Mouse (Mus musculus) embryonic stem cell, embryonic (primary cell): ENCODE data around the gene Racgap1.

Experiments
- CTCF ChIA-PET, 4 experiments: fragments of 300-600 bp in 2 of 4; fragments of 350-600 bp in 2 of 4; sonication (Branson Sonifier 250); formaldehyde crosslinking; loops; one replicate each; lab custom pipeline; 2022; ENCODE audit warnings: inconsistent platforms in 2 of 4; lab: Charles Lee
- POLR2A ChIA-PET, 4 experiments: fragments of 300-600 bp in 2 of 4; fragments of 350-600 bp in 2 of 4; sonication (Branson Sonifier 250); formaldehyde crosslinking; loops; one replicate each; lab custom pipeline; 2022; ENCODE audit warnings: antibody characterized with exemption in 4 of 4, inconsistent platforms in 1 of 4; lab: Charles Lee

Gene Racgap1

DNA sequence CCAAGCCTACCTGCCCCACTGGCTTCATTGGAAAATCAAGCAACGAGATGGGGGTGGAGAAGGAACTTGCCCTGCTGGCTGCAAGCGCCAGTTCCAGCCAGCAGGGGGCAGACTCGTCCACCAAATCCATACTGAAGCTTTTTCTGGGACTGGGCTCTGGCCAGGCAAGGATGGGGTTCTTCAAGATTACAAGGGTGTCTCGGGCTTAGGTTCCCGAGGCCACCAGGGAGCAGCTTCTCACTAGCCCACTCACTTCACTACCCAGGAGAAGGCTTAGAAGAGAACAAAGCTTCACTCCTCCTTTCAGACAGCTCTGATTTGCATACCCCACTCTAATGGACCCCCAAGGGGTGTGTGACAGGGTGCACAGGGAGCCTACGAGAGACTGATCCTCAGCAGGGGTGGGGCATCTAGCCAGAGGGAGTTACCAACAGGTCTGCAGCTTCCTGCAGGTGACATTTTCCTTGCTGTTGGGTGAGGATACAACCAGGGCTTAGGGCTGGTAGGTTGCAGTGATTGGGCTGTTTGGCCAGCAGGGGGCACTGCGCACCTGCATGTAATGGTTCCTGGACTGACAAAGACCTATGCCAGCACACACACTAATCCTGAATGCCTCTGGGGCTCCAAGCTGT lies 55.3 kb downstream of the Racgap1 start:
- CTCF ChIA-PET = interaction anchor here (0.5 to 5.4 kb wide), 174 partner anchors 10 to 861 kb away, joined by 3 to 114 read pairs (median 4); partner anchors contain the start of genes Asic1 (in 4 of the 4), Cox14 (in 4 of the 4), Gm17349 (in 3 of the 4) and Racgap1 (in 3 of the 4)
- POLR2A ChIA-PET = interaction anchor here (0.5 to 3.5 kb wide), 30 partner anchors 13 to 446 kb away, joined by 3 to 12 read pairs (median 4); partner anchors contain the start of genes Asic1 (in 2 of the 4), Cox14 (in 2 of the 4), Gm17349 (in 1 of the 4) and Lima1 (in 1 of the 4)

DNA sequence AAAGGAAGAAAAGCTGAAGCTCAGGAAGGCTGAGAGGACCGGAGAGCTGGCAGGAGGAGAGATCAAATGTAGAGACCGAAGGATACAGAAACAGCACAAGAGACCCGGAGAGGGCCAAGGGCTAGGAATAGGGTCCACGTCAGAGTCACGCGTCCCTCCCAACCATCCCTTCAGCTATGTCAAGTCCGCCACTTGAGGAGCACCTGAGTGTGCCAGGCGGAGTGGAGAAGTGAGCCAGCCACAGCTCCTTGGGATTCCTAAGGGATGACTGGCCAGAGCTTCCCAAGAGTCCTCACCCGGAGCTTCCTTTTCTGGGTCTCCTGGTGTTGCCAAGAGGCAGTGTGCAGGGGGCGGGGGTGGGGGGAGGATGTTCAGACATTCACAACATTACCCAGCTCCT lies 56.5 kb downstream of the Racgap1 start:
- CTCF ChIA-PET = interaction anchor here (0.5 to 5.4 kb wide), 32 partner anchors 10 to 615 kb away, joined by 3 to 114 read pairs (median 7); partner anchors contain the start of genes Cox14 (in 3 of the 4) and Asic1 (in 2 of the 4)
- POLR2A ChIA-PET = interaction anchor here (0.6 to 1.7 kb wide), 16 partner anchors 10 to 377 kb away, joined by 3 to 7 read pairs (median 3); partner anchors contain the start of genes Aqp2 (in 1 of the 4), Cox14 (in 1 of the 4) and Gm17349 (in 1 of the 4)

DNA sequence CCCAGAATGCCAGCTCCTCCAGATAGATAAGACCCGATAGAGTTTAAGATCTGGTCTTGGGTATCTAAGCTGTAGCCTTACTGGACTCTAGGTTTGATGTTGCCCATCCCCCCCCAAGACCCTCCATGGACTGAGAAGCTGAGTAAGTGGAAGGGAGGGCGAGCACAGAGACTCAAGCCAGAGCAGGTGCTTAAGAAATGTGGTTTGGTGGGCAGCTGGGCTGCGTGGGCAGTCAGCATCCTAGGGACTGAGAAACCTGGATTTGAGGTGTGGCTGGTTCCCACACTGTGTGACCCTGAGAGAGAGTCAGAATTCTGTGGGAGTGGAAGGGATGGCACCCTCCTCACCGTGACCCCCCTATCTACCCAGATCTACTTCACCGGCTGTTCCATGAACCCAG lies 58.6 kb downstream of the Racgap1 start:
- POLR2A ChIA-PET = interaction anchor here (0.5 to 1.4 kb wide), 7 partner anchors 8 to 86 kb away, joined by 3 to 5 read pairs (median 3); partner anchors contain the start of gene Aqp6 (in 1 of the 4)

DNA sequence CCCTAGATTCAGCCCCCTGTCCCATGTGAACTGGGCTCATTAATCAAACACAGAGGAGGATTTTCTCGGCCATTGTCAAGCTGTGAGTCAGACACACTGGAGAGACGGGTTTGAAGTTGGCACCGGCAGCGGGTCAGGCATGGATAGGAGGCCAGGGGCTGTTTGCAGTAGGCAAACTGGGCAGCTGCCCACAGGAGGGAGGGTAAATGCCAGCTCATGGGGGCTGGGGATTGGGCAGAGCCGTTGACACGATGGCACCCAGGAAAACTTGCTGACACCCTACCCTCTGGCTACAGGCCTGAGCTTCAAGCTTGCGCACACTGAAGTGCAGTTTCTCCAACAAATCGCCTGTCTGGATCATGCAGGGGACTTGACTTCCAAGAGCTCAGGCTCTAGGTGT lies 59.3 kb downstream of the Racgap1 start:
- ChIA-PET POLR2A (interaction anchor here (0.5 to 1.4 kb wide), 7 partner anchors 9 to 87 kb away, joined by 3 to 5 read pairs (median 3); partner anchors contain the start of gene Aqp6 (in 1 of the 4)), CTCF (interaction anchor here (0.6 to 1.2 kb wide), 8 partner anchors 9 to 312 kb away, joined by 3 to 7 read pairs (median 4); no protein-coding TSS in a partner anchor)

More for the DNA sequence above, 58.6 kb downstream of the Racgap1 start:
- CTCF ChIA-PET = interaction anchor here in 3 of 4 experiments (0.6 to 1.2 kb wide), 5 partner anchors 76 to 554 kb away, joined by 4 to 7 read pairs (median 5); no protein-coding TSS in a partner anchor

DNA sequence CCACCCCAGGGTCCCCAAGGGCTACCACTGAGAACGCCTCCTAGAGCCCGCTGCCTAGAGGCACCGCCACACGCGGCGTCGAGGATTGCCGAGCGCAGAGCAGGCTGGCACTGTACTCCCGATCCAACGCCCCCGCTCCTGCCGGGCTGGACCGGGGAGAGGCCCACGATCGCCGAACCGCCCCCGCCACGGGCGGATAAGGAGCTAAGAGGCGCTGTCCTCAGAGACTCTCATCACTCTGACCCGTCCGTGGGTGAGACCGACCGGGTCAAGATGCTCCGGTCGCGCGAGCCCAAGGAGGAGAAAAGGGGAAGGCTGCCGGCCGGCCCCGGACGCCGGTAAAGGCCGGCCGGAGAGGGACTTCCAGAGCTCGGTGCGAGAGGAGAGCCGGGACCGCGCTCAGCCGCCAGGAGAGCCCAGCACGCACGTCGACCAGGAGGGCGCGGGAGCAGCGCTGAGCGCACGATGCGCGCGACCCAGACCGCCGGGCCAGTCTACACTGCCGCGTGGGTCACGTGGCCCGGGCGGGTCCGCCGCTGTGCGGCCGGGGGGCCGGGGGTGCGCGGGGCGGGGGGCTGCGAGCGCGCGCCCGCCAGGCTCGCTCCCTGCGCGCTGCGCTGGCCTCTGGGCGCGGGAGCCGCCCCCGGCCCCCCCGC lies 60.9 kb downstream of the Racgap1 start, which contains the start of gene Aqp5:
Gene Aqp5, plus strand, starts transcription at position 354 of the 656 bp plus-strand sequence.
- CTCF ChIA-PET = interaction anchor here in 3 of 4 experiments (0.5 to 1.2 kb wide), 3 partner anchors 81 to 501 kb away, joined by 3 to 5 read pairs (median 4); no protein-coding TSS in a partner anchor
- POLR2A ChIA-PET = interaction anchor here in 2 of 4 experiments (0.6 to 1.5 kb wide), 5 partner anchors 10 to 302 kb away, joined by 3 to 4 read pairs (median 3); no protein-coding TSS in a partner anchor

DNA sequence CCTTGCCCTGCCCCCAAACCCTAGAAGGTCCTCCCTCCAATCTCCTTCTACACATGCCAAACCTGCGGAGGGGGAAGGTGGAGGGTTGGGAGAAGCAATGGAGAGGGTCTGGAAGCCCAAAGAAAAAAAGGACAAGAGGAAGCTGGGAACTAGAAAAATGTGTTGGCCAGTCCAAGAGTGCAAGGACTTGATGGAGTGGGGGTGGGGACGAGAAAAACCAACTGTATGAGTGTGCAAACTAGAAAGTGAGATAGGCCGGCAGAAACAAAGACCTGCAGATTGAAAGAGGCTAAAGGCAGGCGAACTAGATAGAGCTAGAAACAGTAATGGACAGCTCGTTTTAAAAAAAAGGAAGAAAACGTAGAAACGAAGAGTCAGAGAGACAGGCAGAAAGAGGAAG lies 61.8 kb downstream of the Racgap1 start:
- ChIA-PET POLR2A (interaction anchor here in 2 of 4 experiments (0.6 to 2.1 kb wide), 6 partner anchors 9 to 137 kb away, joined by 3 to 4 read pairs (median 3); no protein-coding TSS in a partner anchor), CTCF (interaction anchor here in 2 of 4 experiments (1.1 to 1.2 kb wide), 2 partner anchors 99 to 125 kb away, joined by 3 to 4 read pairs; no protein-coding TSS in a partner anchor)

DNA sequence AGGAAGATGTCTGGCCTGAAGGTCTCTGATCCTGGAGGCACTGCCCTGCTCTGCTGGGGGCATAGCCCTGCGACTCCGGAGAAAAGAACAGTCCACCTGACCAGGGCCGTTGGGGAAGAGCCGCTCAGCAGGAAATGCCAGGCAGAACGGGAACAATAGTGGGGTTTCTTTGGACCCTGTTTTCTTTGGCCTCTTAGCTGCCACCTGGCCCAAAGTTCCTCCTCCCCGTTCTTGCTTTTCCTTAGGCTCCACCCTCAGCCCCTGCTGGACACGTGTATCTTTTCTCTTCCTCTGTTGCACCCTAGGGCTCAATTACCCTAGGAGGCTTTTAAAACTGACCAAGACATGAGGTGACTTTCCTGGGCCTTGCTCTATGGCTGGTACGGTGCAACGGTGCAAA lies 62.2 kb downstream of the Racgap1 start:
- ChIA-PET CTCF (interaction anchor here in 3 of 4 experiments (0.5 to 1.2 kb wide), 3 partner anchors 99 to 808 kb away, joined by 3 to 5 read pairs (median 4); no protein-coding TSS in a partner anchor), POLR2A (interaction anchor here in 2 of 4 experiments (0.6 to 2.1 kb wide), 6 partner anchors 9 to 89 kb away, joined by 3 to 4 read pairs (median 3); no protein-coding TSS in a partner anchor)

DNA sequence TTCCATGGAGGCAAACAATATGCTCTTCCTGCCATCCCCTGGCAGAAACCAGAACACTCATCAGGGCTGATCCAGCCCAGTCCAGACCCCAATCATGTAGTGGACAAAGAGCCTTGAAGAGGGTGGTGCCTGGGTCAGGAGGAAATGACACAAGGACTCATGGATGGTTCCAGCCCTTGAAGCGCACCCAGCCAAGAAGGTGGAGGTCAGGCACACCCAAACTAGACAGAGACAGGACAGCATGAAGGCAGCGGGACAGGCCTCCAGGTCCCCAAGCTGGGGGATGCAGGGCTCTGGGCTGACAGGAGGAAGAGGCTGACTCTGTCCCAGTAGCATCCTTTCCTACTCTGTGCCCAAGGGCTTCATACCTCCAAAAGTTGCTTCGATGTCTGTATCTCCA lies 64.9 kb downstream of the Racgap1 start:
- ChIA-PET CTCF (interaction anchor here in 1 of 4 experiments (1.5 kb wide), 1 partner anchor 10 kb away, joined by 4 read pairs; no protein-coding TSS in a partner anchor), POLR2A (no interaction called here)

DNA sequence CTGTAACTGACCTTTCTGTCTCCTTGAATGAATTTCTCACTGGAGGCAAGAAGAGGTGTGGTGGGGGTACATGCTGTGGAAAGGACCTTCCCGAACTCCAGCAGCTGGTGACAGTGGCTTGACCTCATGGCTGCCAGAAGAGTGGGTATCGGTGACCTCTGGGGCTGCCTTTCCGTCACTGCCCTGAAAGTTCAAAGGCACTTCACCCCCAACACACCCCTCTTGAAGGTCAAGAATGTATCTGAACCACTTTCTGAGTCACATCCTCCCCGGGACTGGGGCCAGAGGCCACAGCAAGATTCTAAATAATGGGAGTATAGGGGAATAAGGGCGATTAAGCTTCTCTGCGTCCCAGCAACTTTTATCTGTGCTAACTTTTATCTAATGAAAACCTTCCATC lies 65.7 kb downstream of the Racgap1 start:
- ChIA-PET CTCF (interaction anchor here in 2 of 4 experiments (1.5 to 3.3 kb wide), 3 partner anchors 10 to 92 kb away, joined by 4 to 22 read pairs (median 5); no protein-coding TSS in a partner anchor), POLR2A (interaction anchor here in 1 of 4 experiments (0.9 kb wide), 1 partner anchor 14 kb away, joined by 3 read pairs; no protein-coding TSS in a partner anchor)

DNA sequence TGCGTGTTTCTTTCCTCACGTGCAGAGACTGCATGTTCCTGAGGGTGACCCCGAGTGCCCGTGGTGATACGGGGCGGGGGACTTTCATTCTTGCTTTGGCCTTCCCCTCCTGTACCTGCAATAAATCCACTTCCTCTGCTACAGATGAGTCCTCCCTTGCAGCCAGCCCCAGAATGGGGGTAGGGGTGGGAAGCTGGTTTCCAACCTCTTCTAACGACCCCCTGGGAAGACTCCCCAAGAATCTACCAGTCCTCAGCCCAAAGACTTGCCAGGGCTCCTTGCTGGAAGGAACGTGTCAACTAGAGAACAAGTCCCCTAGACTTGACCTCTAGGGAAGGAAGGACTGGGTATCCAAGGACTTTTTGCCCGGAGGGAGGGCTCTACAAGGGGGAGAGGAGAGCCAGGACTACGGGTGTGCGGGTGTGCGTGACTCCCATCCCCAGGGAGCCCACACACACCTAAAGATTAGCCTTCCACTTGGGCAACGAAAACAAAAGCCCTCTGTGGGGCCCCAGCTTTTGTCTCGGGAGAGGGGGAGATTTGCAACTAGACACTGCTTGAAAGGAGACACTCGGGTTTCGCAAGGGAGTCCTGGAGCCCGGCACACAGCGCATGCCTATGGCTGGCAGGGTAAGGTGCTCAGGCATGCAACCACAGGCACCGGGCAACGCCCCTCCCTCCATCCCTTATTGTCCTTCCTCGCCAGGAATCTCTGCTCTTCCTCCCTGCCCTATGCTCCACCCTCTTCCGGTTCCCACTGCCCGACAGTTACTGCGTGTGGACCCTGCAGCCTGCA lies 66.9 kb downstream of the Racgap1 start:
- ChIA-PET CTCF (interaction anchor here in 3 of 4 experiments (0.6 to 4.5 kb wide), 14 partner anchors 7 to 140 kb away, joined by 3 to 22 read pairs (median 4); partner anchors contain the start of gene Cox14 (in 1 of the 3)), POLR2A (interaction anchor here in 2 of 4 experiments (0.6 to 1.8 kb wide), 12 partner anchors 10 to 283 kb away, joined by 3 to 8 read pairs (median 3); partner anchors contain the start of genes Aqp6 (in 1 of the 2) and Racgap1 (in 1 of the 2))

DNA sequence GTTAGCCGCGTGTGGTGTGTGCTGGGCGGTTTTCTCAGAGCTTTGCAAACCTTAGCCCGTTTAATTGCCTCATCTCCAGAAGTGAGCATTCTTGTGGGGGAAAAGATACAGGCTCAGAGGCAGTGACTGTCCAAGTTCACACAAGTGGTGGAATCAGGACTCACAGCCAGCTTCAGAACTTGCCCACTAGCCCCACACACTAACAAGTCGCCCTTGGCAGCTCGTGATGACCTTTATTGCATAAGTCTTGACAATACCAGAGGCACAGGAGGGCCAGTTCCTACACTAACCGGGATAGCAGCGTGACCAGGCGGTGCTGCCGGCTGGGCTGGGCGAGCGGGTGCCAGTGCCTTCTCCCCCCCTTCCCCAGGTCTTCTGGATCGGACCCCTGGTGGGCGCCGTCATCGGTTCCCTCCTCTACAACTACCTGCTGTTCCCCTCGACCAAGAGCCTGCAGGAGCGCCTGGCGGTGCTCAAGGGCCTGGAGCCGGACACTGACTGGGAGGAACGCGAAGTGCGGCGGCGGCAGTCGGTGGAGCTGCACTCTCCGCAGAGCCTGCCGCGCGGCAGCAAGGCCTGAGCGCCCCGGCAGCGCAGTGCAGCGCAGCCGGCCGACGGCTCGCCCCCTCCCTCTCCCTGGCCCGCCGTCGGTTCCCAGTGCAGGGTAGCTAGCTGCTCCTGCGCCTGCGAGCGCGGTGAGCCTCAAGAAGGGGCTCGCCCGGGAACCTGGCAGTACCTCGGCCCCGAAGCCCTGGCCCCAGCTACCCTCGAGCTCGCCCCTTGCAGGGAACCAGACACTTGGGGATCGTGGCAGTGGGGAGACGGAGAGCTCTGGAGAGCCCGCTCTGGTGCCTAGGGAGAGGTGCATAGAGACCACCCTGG lies 67.8 kb downstream of the Racgap1 start:
- CTCF ChIA-PET = interaction anchor here in 3 of 4 experiments (0.6 to 4.5 kb wide), 13 partner anchors 8 to 141 kb away, joined by 3 to 22 read pairs (median 4); partner anchors contain the start of gene Cox14 (in 1 of the 3)
- POLR2A ChIA-PET = interaction anchor here in 3 of 4 experiments (0.7 to 1.8 kb wide), 16 partner anchors 9 to 306 kb away, joined by 3 to 8 read pairs (median 3); partner anchors contain the start of genes Aqp6 (in 1 of the 3) and Racgap1 (in 1 of the 3)

DNA sequence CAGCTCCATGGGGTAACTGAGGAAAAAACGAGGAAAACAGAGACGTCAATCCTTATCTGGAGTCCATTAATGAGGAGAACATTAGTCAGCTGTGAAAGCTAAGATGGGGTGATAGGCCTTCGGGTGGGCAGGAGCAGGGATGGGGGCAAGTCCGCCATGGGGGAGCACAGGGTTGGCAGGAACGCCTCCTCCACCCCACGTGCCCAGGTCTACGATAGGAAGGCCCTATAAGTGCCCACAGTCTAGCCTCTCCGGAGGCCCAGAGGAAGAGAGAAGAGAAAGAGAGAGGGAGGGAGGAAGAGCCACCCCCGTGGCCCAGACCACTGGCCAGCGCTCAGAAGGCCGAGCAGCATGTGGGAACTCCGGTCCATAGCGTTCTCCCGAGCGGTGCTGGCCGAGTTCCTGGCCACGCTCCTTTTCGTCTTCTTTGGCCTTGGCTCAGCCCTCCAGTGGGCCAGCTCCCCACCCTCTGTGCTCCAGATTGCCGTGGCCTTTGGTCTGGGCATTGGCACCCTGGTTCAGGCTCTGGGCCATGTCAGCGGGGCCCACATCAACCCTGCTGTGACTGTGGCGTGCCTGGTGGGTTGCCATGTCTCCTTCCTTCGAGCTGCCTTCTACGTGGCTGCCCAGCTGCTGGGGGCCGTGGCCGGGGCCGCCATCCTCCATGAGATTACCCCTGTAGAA lies 72.5 kb downstream of the Racgap1 start, which contains the start of gene Aqp2:
Gene Aqp2, plus strand, starts transcription at position 254 of the 684 bp plus-strand sequence.
- CTCF ChIA-PET = interaction anchor here in 2 of 4 experiments (0.6 to 2.2 kb wide), 3 partner anchors 17 to 439 kb away, joined by 4 to 6 read pairs (median 6); no protein-coding TSS in a partner anchor
- POLR2A ChIA-PET = interaction anchor here in 3 of 4 experiments (0.5 to 0.8 kb wide), 6 partner anchors 10 to 1278 kb away, joined by 3 read pairs; no protein-coding TSS in a partner anchor
